Mouse (Mus musculus) thymus, postnatal 36 days (tissue): ENCODE data around the gene Nodal.
"Not testable (repeated sequence)": the region's sequence is repeated elsewhere in the genome, so short reads cannot be mapped to it uniquely, and the experiment has no call there.

Source experiments
- DNase-seq, 2 experiments: peaks; one replicate each; pipeline ENCODE4 v3.0.0; 2022; ENCODE audit warnings: mixed read lengths in 2 of 2

Nodal gene

DNA sequence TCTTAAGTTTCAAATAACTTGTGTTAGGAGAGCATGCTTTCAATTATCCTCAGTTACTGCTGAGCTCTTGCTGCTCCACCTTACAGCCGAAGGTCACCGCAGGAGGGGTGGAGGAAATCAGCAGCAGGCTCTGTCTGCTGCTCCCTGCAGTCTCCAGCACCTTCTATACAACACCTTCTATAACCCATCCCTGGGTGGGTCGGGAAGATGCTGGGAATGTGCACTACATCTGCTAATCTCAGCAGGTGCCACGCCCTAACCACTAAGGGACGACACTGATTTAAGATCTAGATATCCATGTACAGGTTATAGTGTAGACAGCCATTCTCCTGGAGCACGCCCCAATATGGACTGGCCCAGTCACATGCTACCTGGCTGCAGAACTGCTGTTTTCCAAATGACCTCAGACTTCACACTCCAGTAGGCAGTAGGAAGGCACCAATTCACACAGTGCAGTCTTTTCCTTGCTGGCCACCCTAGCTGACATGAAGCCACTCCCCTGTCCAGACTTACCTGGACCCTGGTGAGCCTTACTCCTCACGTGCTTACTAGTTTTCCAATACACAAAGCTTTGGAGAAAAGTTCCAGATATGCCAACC, 22.5 kb downstream of the Nodal start:
- no peak for DNase-seq

DNA sequence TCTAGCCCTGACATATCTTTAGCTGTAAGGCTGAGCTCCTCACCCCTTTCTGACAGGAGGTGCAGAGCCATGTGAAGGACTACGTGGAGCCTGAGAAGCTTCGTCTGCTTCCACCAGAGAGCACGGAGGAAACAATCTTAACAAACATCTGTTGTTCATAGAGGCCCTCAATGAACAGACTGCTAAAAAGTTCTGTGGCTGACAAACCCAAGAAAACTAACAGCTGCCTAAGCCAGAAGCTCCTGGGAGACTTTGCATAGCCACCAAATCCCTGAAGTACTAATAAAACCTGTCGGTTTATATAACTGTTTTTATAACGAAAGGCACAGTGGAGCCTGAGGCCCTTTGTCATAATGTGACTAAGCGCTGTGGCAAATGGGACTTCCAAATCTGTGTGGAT, 25.7 kb downstream of the Nodal start:
- no peak for DNase-seq

DNA sequence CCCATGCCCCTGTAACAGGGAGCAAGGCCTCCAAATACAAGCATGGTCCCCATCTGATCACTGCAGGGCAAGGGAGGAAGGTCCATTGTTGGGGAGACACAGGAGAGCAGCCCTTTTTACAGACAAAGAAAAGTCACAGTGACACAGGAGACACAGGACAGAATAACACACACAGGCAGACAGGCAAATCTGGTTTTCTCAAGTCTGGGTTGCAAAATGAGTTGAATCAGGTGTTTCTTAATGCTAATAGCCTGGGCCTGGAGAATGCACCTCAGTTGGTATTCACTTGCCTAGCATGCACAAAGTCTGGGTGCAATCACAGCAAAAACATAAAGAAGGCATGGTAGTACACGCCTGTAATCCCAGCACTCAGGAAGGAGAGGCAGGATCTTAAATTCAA, 26.1 kb downstream of the Nodal start:
- no peak for DNase-seq

DNA sequence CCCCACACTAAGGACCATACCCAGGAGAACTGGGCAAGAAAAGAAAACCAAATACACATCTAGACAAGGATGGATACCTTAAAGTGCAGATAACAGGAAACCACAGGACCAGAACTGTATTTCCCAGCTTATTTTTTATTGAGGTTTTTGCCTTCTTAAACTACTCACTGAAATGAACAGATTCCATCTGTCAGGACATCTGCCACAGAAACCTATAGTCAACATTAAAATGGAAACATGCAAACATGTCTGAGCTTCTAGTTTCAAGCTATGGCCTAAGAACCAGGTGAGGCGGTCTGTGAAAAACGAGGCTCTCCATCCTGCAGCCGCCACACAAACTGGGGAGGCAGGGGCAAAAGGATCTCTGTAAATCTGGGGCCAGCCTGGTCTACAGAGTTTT, 27.2 kb downstream of the Nodal start:
- no peak for DNase-seq

DNA sequence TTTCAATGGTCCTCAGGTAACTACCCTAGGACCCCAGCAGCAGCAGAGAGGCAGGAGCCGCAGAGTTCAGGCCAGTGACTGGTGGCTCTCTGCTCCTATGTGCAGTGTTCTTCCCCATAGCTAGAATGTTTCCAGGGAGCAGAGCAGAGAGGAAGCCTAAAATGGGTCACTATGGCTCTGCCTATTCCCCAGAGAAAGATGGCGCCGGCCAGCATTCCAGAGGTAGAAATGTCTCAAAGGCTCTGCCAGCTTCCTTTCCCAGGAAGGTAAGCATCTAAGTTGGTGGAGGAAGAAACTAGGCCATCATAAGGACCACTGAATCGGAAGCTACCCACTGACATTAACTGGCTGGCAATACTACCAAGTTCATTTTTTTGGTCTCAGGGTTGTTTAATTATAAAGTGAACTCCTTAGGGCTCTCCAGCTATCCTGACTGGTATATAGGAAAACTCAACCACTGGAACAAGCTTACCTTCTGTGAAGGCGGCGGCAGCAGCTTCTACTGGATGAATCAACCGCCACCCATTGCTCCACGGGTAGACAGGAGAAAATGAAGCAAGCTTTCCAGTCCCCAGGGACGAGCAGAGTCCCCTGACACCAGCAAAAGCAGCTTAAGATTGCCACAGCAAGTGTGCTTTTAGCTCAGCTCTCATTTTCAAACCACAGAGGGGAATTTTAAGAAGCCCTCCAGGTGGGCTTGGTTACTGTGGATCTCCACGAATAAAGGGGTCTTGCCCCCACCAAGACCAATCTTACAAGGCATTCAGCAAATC, 30.0 kb downstream of the Nodal start:
- DNase-seq, result no peak

DNA sequence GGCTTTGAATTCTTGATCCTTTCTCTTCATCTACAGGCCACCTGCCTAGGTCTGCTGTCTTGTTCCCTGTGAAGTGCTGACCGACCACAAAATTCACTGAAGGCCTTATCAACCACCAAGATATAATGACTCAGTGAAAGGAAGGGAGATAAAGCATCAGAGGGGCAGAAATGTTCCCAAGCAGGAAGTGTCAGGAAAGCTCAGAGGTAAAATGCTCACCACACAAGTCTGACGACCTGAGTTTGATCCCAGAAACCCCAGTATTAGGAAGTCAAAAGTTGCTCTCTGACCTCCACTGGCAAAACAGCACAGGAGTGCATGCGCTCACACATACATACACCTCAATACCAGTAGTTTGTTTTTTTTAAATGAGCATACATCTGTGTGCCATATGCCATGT, 31.1 kb downstream of the Nodal start:
- DNase-seq, result no peak

DNA sequence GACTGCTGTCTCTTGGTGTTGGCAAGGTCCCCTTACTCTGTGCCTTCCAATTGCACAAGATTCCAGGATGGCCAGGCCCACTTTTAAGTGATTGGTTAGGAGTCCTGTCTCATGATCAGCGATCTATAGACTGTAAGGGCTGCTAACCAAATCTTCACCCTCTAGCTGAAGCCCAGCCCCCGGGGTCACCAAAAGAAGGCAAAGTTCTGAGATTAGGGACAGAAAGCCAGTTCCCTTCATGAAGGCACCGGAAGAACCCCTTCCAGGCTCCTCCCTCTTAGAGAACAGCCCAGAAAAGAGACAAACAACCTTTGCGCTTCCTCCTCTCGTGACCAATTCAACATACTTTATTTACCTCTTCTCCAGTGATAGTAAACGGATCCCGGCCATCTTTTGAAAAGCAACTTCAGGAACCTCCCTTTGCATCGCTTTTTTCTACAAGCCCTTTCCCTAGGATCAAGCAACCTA, 33.7 kb downstream of the Nodal start:
- DNase-seq, result peak; percentile 31 to 35

DNA sequence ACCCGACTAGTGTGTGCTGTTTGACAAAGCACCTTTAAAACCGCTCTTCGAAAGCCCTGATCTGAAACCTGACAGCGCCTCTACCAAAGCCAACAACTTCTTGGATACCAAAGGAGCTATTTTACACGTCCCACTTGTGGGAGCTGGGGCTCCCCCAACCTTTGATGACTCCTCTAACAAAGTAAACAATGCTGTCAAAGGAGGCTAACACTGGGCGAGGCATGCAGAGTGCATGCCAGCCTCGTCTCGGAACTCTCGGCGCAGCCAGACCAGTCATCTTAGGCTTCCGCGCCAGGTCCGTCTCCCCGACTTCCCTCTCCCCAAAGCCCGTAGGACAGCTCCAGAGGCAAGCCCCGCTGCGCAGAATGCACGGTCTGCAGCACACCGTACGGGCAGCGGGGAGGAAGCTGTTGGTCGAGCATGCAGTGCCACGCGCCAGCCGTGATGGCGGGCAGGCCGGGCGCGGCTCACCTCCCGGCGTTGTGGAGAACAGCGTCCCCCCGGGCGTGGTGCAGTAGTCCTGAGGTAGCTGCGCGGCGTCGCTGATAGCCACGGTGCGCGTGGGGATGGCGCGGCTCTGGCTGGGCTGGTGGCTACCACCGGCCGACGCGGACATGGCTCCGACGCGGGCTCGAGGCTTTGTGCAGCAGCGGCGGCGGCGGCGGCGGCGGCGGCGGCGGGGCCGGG, 34.3 kb downstream of the Nodal start:
- DNase-seq, result peak; percentile 46 to 63

DNA sequence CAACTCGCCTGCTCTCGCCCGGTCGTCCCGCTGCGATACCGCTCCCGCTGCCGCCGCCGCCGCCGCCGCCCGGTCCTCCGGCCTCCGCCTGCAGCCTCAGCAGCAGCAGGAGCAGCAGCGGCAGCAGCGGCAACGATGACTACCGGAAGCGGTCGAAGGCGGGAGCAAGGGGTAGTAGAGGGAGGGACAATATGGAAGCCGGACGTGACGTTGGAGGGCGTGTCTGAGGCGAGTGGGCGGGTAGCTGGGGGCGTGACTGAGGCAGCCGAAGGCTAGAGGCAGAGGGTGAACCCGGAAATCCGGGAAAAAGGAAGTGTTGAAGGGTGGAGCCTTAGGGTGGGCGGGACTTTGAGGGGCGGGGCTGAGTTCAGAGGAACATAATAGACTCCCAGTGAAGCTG, 34.9 kb downstream of the Nodal start, which contains the start of gene Eif4ebp2:
Eif4ebp2 (minus strand) TSS at position 17 of the 400 bp plus-strand sequence.
- DNase-seq, result peak; percentile 99 to 100

DNA sequence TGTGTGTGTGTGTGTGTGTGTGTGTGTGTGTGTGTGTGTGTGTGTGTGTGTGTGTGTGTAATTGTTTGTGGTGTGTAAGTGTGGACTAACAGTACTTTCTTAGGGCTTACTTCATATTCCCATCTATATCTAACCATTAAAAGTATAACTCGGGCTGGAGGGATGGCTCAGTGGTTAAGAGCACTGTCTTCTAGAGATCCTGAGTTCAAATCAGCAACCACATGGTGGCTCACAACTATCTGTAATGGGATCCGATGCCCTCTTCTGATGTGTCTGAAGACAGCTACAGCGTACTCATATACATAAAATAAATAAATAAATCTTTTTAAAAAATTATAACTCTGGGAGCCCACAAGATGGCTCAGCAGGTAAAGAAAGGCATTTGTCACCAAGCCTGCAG, 35.4 kb downstream of the Nodal start:
- not testable (repeated sequence) for DNase-seq

DNA sequence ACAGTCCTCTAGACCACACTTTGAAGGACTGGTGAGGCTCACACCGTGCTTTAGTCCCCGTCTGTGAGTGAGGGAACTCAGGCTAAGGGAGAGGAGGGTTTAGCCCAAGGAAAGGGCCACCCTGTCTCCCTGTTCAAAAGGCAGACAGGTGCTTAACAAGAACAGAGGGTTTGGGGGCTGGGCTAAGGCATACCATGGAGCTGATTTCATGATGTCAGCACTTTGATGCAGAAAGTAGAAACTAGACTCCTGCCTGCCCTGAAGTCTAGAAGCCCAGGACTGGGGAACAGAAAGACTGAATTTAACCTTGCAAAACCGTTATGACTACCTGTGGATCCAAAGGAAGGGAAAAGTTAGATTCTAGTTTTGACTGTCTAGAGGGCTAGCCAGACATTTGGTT, 39.4 kb downstream of the Nodal start:
- no peak for DNase-seq

DNA sequence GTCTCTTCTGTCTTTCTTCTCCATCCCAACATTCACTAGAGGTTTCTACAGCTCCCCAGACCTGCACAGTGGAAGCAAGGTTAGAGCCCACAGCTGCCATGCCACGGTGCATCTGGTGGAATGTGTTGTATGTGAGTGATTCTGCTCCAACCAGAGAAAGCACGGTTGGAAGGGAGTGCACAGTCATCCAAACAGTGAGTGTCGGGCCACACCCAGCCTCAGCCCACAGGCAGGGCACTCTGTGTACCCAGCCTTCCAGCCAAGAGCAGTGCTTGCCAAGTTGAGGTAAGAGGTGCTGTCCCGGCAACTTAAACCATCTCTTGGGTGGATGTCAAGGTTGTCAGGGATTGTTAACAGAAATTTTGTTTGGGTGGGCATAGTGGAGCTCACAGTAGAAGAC, 47.2 kb downstream of the Nodal start:
- DNase-seq, result no peak

DNA sequence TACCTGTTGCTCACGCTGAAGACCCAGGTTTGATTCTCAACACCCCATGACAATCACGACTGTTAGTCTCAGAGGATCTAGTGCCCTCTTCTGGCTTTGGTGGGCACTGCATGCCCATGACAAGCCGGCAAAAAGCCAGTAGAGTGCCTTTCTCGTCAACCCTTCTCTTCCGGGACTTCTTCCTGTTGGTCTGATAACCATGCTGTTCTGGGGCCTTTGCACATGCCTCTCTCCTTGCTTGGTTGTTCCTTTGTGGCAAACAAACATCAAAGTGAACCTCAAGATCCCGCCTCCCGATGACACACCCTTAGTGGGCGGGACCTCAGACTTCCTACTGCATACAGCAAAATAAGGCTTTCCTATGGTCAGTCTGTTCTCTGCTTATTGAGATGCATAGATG, 48.5 kb downstream of the Nodal start:
- peak; percentile 35 for DNase-seq

DNA sequence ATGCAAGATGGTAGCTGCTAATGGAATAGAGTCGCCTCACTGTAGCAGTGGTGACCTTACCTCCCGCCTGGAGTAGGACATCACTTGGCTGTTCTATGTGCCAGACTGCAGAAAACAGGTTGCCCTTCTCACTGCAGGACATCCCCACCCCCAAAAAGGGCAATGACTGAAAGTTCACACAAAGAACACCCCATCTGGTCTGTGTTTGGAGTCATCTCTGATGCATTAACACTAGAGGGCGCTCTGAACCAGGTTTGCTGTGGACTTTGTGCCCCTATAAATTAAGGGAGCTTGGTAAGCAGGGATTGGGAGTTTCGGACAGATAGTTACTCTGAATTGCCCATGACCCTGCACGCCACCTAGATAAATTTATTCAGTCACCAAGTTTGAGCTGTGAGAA, 49.1 kb downstream of the Nodal start:
- DNase-seq, result no peak

DNA sequence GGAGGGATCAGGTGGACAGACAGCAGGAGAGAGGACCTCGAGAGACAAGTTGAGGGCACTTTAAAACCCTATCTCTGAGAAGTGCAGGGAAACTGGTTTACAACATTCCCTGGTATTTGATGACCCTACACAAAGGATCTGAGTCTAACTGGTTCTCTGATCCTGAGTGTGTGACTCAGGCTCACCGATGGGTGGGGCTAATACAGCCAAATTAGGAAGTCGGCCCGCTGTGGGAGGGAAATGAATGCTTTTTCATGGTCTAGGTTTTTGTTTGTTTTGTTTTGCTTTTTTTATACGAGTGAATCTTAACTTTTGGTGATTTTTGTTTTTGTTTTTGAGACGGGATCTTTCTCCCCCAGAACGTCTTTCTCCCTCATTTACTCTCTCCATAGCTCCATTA, 51.1 kb downstream of the Nodal start:
- no peak for DNase-seq

DNA sequence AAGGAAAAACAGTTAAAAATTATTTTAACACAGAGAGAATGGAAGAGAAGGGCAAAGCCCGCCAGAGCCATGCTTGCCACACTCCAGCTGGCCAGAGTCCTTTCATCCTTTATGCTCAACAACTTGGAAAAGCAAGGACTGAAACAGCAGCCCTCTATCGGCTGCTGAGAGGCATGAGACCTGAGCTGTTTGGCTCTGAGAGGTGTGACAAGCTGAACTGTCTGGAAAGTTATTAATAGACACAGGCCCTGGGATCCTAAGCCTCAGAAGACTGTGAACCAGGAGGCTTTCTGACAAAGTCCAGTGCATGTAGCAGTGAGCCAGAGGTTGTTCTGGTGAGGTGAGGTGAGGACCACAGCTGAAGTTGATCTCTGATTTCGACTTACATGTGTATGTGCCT, 55.9 kb downstream of the Nodal start:
- no peak for DNase-seq

DNA sequence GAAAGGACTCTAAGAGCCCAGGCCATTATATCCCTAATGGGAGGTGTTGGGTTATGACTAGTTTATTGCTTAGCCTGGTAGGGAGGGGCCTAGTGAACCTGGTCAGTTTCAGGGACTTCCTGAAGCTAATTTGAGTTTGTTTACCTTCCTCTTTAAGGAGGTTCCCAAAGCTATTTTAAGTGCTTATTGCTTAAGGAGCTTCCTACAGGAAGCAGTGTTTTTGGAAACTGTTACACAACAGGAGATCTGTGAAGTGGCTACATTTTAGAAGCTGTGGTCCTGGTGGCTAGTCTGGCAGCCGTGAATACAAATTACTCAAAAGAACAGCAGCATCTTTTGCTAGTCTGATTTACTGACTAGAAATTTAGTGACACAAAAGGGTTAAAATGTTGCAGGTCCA, 56.6 kb downstream of the Nodal start:
- DNase-seq, result no peak
